Mouse (Mus musculus) testis, adult 2 months (tissue): ENCODE data around the gene Rxrb. TPM values are rescaled to one million over a fixed set of nuclear protein-coding genes. Genes with fewer than 3 reads are reported as not detected.

ENCODE experiments used
- H3K27ac ChIP-seq: fragments of 200-500 bp; 2 replicates; pipeline ENCODE4 v1.5.1; 2012; ENCODE audit warnings: low read depth, low read length; ENCODE audit not compliant: control insufficient read depth, insufficient read depth
- H3K27me3 ChIP-seq: fragments of 200-500 bp; 2 replicates; pipeline ENCODE4 v1.6.1; 2012; ENCODE audit warnings: mild to moderate bottlenecking, low read length, moderate library complexity; ENCODE audit not compliant: control insufficient read depth, insufficient read depth
- H3K36me3 ChIP-seq: fragments of 200-500 bp; 2 replicates; pipeline ENCODE4 v1.6.1; 2012; ENCODE audit warnings: mild to moderate bottlenecking, low read length; ENCODE audit not compliant: control insufficient read depth, insufficient read depth
- H3K4me1 ChIP-seq: fragments of 200-500 bp; 2 replicates; pipeline ENCODE4 v1.6.1; 2012; ENCODE audit warnings: low read length; ENCODE audit not compliant: control insufficient read depth, insufficient read depth
- H3K4me3 ChIP-seq: fragments of 200-500 bp; 2 replicates; pipeline ENCODE4 v1.5.1; 2012; ENCODE audit warnings: low read depth, mild to moderate bottlenecking, low read length, moderate library complexity, mixed read lengths; ENCODE audit not compliant: control insufficient read depth
- CTCF ChIP-seq: fragments of 200-500 bp; IDR thresholded peaks from 2 replicates; pipeline ENCODE4 v1.5.1; 2012; ENCODE audit warnings: low read depth, mild to moderate bottlenecking, inconsistent platforms, low read length, moderate library complexity; ENCODE audit not compliant: control insufficient read depth, insufficient read depth, insufficient replicate concordance
- POLR2A ChIP-seq: fragments of 200-500 bp; IDR thresholded peaks from 2 replicates; pipeline ENCODE4 v1.6.1; 2012; ENCODE audit warnings: low read depth, mild to moderate bottlenecking, inconsistent platforms, low read length, moderate library complexity; ENCODE audit not compliant: control insufficient read depth
- polyA plus RNA-seq: library from polyadenylated mRNA; depleted of rRNA; stranded (reverse); fragments of >200 nt; gene quantifications from 2 replicates; pipeline ENCODE4 v1.2.3, GENCODE M21; 2012

Rxrb gene
- polyA plus RNA-seq, 1 experiment, result 25.5 TPM

- H3K4me1 ChIP-seq, result peaks cover 24% of the 10 kb centered on the region
- no peak for TF ChIP-seq POLR2A
- no peak for TF ChIP-seq CTCF
- H3K4me3 ChIP-seq, result no peak overlapping the region
- no peak overlapping the region for H3K27ac ChIP-seq
- H3K27me3 ChIP-seq, result no peaks in the 10 kb centered on the region
- H3K36me3 ChIP-seq, result no peaks in the 10 kb centered on the region; the same call in 1 of the 2 replicates
Observed at GRCm38 (mm10) chr17:34036647-34037046, 5.0 kb downstream of the Rxrb start.

DNA sequence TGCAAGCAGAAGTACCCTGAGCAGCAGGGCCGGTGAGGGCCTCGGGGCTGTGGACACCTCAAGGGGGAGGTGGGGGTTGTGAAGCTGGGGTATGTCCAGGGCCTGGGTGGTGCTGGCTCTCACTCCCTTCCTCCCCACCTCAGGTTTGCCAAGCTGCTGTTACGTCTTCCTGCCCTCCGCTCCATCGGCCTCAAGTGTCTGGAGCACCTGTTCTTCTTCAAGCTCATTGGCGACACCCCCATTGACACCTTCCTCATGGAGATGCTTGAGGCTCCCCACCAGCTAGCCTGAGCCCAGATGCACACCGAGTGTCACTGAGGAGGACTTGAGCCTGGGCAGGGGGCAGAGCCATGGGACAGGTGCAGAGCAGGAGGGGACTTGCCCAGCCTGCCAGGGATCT lies 5.6 kb downstream of the Rxrb start:
- Histone ChIP-seq H3K36me3 (no peaks in the 10 kb centered on the region; the same call in 1 of the 2 replicates), H3K4me1 (peaks cover 24% of the 10 kb centered on the region)

GRCm38 (mm10) chr17:34038440-34038839 lies 6.8 kb downstream of the Rxrb start:
- no peak overlapping the region for H3K27ac ChIP-seq
- no peak overlapping the region for H3K4me3 ChIP-seq
- H3K4me1 ChIP-seq, result peaks cover 14% of the 10 kb centered on the region
- TF ChIP-seq CTCF (no peak), POLR2A (no peak)
- H3K36me3 ChIP-seq, result no peaks in the 10 kb centered on the region; the same call in 1 of the 2 replicates
- no peaks in the 10 kb centered on the region for H3K27me3 ChIP-seq

More for the DNA sequence above, 5.6 kb downstream of the Rxrb start:
- no peaks in the 10 kb centered on the region for H3K27me3 ChIP-seq
- H3K4me3 ChIP-seq, result no peak overlapping the region
- TF ChIP-seq POLR2A (no peak), CTCF (no peak)
- no peak overlapping the region for H3K27ac ChIP-seq

GRCm38 (mm10) chr17:34038878-34039561 lies 7.4 kb downstream of the Rxrb start, which contains the start of gene Col11a2:
TSS of gene Col11a2 (plus strand) at chr17:34039437.
- no peak within 1 kb of the TSS for H3K27ac ChIP-seq
- H3K27me3 ChIP-seq, result no peaks in the 10 kb centered on the region
- H3K4me1 ChIP-seq, result peaks cover 13% of the 10 kb centered on the region
- H3K4me3 ChIP-seq, result no peak within 1 kb of the TSS
- TF ChIP-seq POLR2A, result no peak
- TF ChIP-seq CTCF, result no peak
- H3K36me3 ChIP-seq, result no peaks in the 10 kb centered on the region; the same call in 1 of the 2 replicates

DNA sequence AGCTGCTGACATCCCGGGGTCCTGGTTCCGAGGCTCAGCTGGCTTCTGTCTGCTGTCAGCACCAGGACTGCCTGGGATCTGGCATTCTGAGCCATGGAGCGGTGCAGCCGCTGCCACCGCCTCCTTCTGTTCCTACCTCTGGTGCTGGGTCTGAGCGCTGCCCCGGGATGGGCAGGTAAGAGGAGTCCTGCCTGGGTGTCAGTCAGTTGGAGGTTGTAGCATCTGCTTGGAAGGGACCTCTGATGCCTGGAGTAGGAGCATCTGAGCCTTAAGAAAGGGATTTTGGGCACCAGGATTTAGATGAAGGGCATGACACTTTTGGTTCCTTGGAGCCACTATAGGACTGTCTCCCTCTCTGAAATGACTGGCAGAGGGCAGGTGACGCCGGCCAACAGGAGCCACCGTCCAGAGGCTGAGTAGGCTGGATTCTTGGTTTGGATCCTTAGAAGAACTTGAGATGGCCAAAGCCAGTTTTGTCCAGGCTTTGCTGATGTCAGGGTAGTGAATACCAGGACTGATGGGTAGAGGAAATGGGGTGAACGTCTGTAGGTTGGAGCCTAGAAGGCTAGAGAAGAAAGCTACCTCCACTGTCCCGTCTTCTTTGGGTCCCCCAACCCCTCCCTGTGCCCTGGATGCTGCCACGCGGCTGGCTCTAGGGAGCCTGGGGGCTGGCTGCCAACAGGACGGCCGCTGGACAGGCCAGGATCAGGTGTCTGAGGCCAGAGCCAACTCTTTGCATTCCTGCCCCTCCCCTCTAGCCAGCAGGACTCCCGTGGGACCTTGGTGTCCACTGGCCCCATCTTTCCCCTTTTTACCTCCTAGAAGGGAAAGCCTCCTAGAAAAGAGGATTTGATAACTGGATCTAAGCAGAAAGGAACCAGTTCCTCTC lies 8.2 kb downstream of the Rxrb start:
- TF ChIP-seq POLR2A, result no peak
- no peak for TF ChIP-seq CTCF
- peaks cover 13% of the 10 kb centered on the region for H3K4me1 ChIP-seq
- no peaks in the 10 kb centered on the region for H3K27me3 ChIP-seq
- H3K27ac ChIP-seq, result no peak overlapping the region
- no peaks in the 10 kb centered on the region; the same call in 1 of the 2 replicates for H3K36me3 ChIP-seq
- no peak overlapping the region for H3K4me3 ChIP-seq

- TF ChIP-seq POLR2A, result no peak
- no peak for TF ChIP-seq CTCF
- Histone ChIP-seq H3K27me3 (no peaks in the 10 kb centered on the region), H3K27ac (no peak overlapping the region), H3K36me3 (no peaks in the 10 kb centered on the region), H3K4me1 (no peaks in the 10 kb centered on the region), H3K4me3 (no peak overlapping the region)
Observed at GRCm38 (mm10) chr17:34045941-34046340, 14.3 kb downstream of the Rxrb start.
